Mouse (Mus musculus) right cerebral cortex, postnatal 14 days (tissue): ENCODE measurements around the gene Hist2h2bb.
A peak's percentile ranks its signal among the peaks of the same experiment; 100 is the strongest.
"Not testable (repeated sequence)": the region's sequence is repeated elsewhere in the genome, so short reads cannot be mapped to it uniquely, and the experiment has no call there.

Experiments used
- DNase-seq: peaks from one replicate; pipeline ENCODE4 v3.0.0; 2022

Gene Hist2h2bb

GRCm38 (mm10) chr3:96266132-96266710 is 3.3 kb upstream of the Hist2h2bb start:
- no peak for DNase-seq

GRCm38 (mm10) chr3:96267541-96267940 is 2.0 kb upstream of the Hist2h2bb start:
- no peak for DNase-seq

- DNase-seq, result peak; percentile 60
These were observed 1.3 kb upstream of the Hist2h2bb start, which contains the start of gene Hist2h3b for GRCm38 (mm10) chr3:96268051-96268775. Hist2h3b (plus strand) TSS chr3:96268654.

- not testable (repeated sequence) for DNase-seq
These were observed 675 bp upstream of the Hist2h2bb start for GRCm38 (mm10) chr3:96268776-96269378.

- DNase-seq, result no peak
These were observed 4.3 kb downstream of the Hist2h2bb start for GRCm38 (mm10) chr3:96273591-96274465.

- peak; percentile 55 for DNase-seq
These were observed 7.9 kb downstream of the Hist2h2bb start for GRCm38 (mm10) chr3:96277428-96277799.

- peak; percentile 91 for DNase-seq
These were observed 8.5 kb downstream of the Hist2h2bb start for GRCm38 (mm10) chr3:96277800-96278624.

GRCm38 (mm10) chr3:96280660-96281059 is 11.1 kb downstream of the Hist2h2bb start:
- no peak for DNase-seq

GRCm38 (mm10) chr3:96284457-96284856 is 14.9 kb downstream of the Hist2h2bb start:
- peak; percentile 32 for DNase-seq

- DNase-seq, result not testable (repeated sequence)
These were observed 17.8 kb downstream of the Hist2h2bb start for GRCm38 (mm10) chr3:96287334-96287733.

- DNase-seq, result no peak
These were observed 19.6 kb downstream of the Hist2h2bb start for GRCm38 (mm10) chr3:96289201-96289600.

GRCm38 (mm10) chr3:96290727-96291126 is 21.2 kb downstream of the Hist2h2bb start:
- DNase-seq, result not testable (repeated sequence)

- DNase-seq, result no peak
These were observed 23.1 kb downstream of the Hist2h2bb start for GRCm38 (mm10) chr3:96292641-96293040.

GRCm38 (mm10) chr3:96293368-96293767 is 23.8 kb downstream of the Hist2h2bb start:
- no peak for DNase-seq

- DNase-seq, result no peak
These were observed 24.2 kb downstream of the Hist2h2bb start, which contains the start of gene Fcgr1 for GRCm38 (mm10) chr3:96293787-96294186. Fcgr1 (minus strand) TSS chr3:96293969.

- DNase-seq, result no peak
These were observed 28.8 kb downstream of the Hist2h2bb start for GRCm38 (mm10) chr3:96298360-96298759.

GRCm38 (mm10) chr3:96299562-96299961 is 30.0 kb downstream of the Hist2h2bb start:
- no peak for DNase-seq

- no peak for DNase-seq
These were observed 31.4 kb downstream of the Hist2h2bb start for GRCm38 (mm10) chr3:96300706-96301529.

- no peak for DNase-seq
These were observed 32.5 kb downstream of the Hist2h2bb start for GRCm38 (mm10) chr3:96302076-96302475.

GRCm38 (mm10) chr3:96306506-96306905 is 37.0 kb downstream of the Hist2h2bb start:
- no peak for DNase-seq

- DNase-seq, result no peak
These were observed 39.9 kb downstream of the Hist2h2bb start for GRCm38 (mm10) chr3:96309441-96309840.
